Mouse (Mus musculus): Measurements from ENCODE around the gene Stx5a. TPM values are rescaled to one million over a fixed set of nuclear protein-coding genes. Genes with fewer than 3 reads are reported as not detected.
A peak's percentile ranks its signal among the peaks of the same experiment; 100 is the strongest.
"Not testable (repeated sequence)": the region's sequence is repeated elsewhere in the genome, so short reads cannot be mapped to it uniquely, and the experiment has no call there.

The Stx5a gene
- total and polyA plus RNA-seq, 2 experiments: 43.5 to 62.1 TPM

DNA sequence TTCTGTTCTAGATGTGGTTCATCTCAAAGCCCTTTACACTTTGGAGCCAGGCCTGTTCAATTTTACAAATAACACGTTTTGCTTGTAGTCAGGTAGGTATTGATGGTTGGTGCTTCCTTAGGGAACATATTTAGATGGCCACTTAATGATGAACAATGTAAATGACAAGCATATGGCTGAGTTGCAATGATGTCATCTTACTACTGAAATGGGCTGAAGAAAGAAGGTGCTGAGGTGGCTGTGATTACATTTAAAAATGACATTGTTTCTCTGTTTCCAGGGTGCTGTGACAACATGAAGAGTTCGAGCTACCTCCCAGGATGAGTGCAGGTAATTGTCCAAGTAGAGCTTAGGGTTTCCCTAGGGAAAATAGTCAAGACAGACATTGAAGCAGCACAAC, 16.8 kb upstream of the Stx5a start:
- no peaks in the 10 kb centered on the region for H3K79me2 ChIP-seq (ENCODE audit: control insufficient read depth, insufficient read depth, low read length)
- no peak for DNase-seq (ENCODE audit: extremely low read depth, low read depth, low spot score)
- peak overlapping the region; percentile 46 for H3K9ac ChIP-seq (ENCODE audit: low read depth, low read length)
- H3K27ac ChIP-seq (replicated peaks; ENCODE audit: insufficient read depth, low read depth, low read length): no peak overlapping the region
- no peaks in the 10 kb centered on the region for H3K27me3 ChIP-seq (ENCODE audit: control insufficient read depth, insufficient read depth, low read length)
- WGBS: 8% methylated on average over 2 of the region's 2 CpGs
- H3K4me3 ChIP-seq (ENCODE audit: insufficient read depth, low read depth, low read length): peak overlapping the region; percentile 81; the same call in 1 of the 2 replicates
- peaks cover 31% of the 10 kb centered on the region for H3K36me3 ChIP-seq (ENCODE audit: control insufficient read depth, insufficient read depth, low read length)
- H3K4me1 ChIP-seq (ENCODE audit: control insufficient read depth, insufficient read depth, low read length): peaks cover 9% of the 10 kb centered on the region; the same call in 1 of the 2 replicates
- TF ChIP-seq CTCF (IDR thresholded peaks at IDR 0.05; ENCODE audit: low read depth, low read length): no peak
- no peak for TF ChIP-seq POLR2A (IDR thresholded peaks at IDR 0.05; ENCODE audit: extremely low read depth, insufficient read depth, low read length)

DNA sequence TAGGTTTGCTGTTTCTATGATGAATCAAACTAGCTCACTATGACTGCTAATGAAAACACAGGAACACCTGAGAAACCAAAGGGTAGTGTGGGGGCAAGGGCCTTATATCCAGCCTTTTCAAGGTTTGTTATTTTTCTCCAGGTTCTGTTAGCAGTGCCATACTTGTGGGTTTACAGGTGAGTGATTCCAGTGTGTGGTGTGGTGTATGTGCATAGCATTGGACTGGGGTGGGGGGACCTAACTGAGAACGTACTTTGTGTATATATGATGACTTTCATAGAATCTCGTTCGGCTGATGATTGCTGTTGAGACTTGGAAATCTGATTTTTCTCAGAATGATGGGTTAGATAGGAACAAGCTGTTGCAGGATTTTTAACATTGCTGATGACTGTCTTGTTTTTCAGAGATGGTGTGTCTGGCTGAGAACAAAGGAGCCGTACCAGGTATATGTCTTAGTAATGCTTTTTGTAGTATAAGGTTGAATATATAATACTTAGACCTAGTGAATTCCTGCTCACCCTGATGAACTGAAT, 16.1 kb upstream of the Stx5a start:
- Histone ChIP-seq H3K4me1 (ENCODE audit: control insufficient read depth, insufficient read depth, low read length) (peaks cover 9% of the 10 kb centered on the region; the same call in 1 of the 2 replicates), H3K36me3 (ENCODE audit: control insufficient read depth, insufficient read depth, low read length) (peaks cover 31% of the 10 kb centered on the region), H3K9ac (ENCODE audit: low read depth, low read length) (no peak overlapping the region), H3K27ac (replicated peaks; ENCODE audit: insufficient read depth, low read depth, low read length) (no peak overlapping the region), H3K79me2 (ENCODE audit: control insufficient read depth, insufficient read depth, low read length) (no peaks in the 10 kb centered on the region), H3K27me3 (ENCODE audit: control insufficient read depth, insufficient read depth, low read length) (no peaks in the 10 kb centered on the region), H3K4me3 (ENCODE audit: insufficient read depth, low read depth, low read length) (no peak overlapping the region)
- DNase-seq (ENCODE audit: extremely low read depth, low read depth, low spot score): no peak
- TF ChIP-seq POLR2A (IDR thresholded peaks at IDR 0.05; ENCODE audit: extremely low read depth, insufficient read depth, low read length): no peak
- 70% methylated on average over 4 of the region's 4 CpGs for WGBS

DNA sequence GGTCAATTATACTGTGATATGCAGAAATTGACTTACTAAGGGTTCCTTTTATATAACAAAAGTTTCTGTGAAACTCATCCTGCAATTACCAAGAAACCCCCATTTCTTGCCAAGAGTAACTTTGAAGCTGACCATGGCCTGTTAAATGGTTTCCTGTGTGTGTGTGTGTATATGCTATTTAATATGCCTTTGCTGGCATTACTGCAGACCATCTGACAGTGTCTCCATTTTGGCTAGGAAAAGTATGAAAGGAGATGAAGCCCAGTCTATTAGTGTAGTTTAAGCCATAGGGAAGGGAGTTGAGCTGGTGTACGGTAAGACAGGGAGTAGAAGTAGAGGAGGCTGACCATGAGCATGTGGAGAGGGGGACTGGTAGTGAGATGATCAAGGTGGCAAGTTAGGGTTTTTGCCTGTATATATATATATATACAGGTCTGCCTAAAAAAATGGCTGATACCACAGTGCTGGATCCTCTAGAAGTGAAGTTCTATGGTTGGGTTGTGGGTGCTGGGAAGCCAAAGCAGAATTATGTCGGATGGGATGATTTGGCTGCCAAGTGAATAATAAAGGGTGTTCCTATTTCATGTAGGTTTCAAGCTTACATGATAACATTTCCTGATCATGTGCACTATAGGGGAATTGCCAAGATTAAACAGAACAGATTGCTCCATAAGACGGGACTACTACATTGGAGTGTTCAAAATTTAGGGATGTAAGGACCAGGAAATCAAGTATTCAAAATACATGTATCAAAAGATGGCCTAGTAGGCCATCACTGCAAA, 14.4 kb upstream of the Stx5a start:
- Histone ChIP-seq H3K4me1 (ENCODE audit: control insufficient read depth, insufficient read depth, low read length) (peaks cover 9% of the 10 kb centered on the region; the same call in 1 of the 2 replicates), H3K36me3 (ENCODE audit: control insufficient read depth, insufficient read depth, low read length) (peaks cover 31% of the 10 kb centered on the region), H3K9ac (ENCODE audit: low read depth, low read length) (no peak overlapping the region), H3K79me2 (ENCODE audit: control insufficient read depth, insufficient read depth, low read length) (no peaks in the 10 kb centered on the region), H3K27me3 (ENCODE audit: control insufficient read depth, insufficient read depth, low read length) (no peaks in the 10 kb centered on the region), H3K4me3 (ENCODE audit: insufficient read depth, low read depth, low read length) (no peak overlapping the region), H3K27ac (replicated peaks; ENCODE audit: insufficient read depth, low read depth, low read length) (no peak overlapping the region)
- TF ChIP-seq CTCF (IDR thresholded peaks at IDR 0.05; ENCODE audit: low read depth, low read length) (no peak), POLR2A (IDR thresholded peaks at IDR 0.05; ENCODE audit: extremely low read depth, insufficient read depth, low read length) (no peak)
- 87% methylated on average over 3 of the region's 3 CpGs for WGBS
- DNase-seq (ENCODE audit: extremely low read depth, low read depth, low spot score): no peak

DNA sequence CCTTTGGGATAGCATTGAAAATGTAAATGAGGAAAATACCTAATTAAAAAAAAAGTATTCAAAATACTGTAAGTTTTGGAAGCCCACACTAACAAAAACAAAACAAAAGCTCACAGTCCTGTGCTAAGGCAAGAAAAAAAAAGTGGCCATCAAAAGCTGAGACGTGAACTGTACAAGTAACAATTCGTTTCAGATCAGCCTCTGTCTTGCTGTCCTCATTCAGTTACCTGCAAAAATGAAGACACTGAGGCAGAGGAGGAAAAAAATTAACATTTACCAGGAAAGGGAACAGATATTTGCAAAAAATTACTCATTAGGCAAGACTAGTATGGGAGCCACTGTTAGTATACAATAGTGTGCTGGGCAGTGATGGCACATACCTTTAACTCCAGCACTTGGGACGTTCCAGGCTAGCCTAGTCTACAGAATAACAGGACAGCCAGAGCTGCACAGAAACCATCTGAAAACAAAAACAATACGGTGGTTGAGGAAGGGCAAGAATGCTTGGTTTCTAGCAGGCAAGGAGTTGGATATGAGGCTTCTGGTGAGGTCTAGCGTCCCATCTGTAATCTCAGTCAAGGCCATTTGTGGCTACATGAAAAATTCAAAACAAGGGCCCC, 13.6 kb upstream of the Stx5a start:
- TF ChIP-seq CTCF (IDR thresholded peaks at IDR 0.05; ENCODE audit: low read depth, low read length) (no peak), POLR2A (IDR thresholded peaks at IDR 0.05; ENCODE audit: extremely low read depth, insufficient read depth, low read length) (no peak)
- Histone ChIP-seq H3K9ac (ENCODE audit: low read depth, low read length) (no peak overlapping the region), H3K36me3 (ENCODE audit: control insufficient read depth, insufficient read depth, low read length) (peaks cover 31% of the 10 kb centered on the region), H3K4me3 (ENCODE audit: insufficient read depth, low read depth, low read length) (no peak overlapping the region), H3K27ac (replicated peaks; ENCODE audit: insufficient read depth, low read depth, low read length) (no peak overlapping the region), H3K4me1 (ENCODE audit: control insufficient read depth, insufficient read depth, low read length) (peaks cover 4% of the 10 kb centered on the region; the same call in 1 of the 2 replicates), H3K27me3 (ENCODE audit: control insufficient read depth, insufficient read depth, low read length) (no peaks in the 10 kb centered on the region), H3K79me2 (ENCODE audit: control insufficient read depth, insufficient read depth, low read length) (no peaks in the 10 kb centered on the region)
- DNase-seq (ENCODE audit: extremely low read depth, low read depth, low spot score): no peak
- 61% methylated on average over 5 of the region's 5 CpGs for WGBS

DNA sequence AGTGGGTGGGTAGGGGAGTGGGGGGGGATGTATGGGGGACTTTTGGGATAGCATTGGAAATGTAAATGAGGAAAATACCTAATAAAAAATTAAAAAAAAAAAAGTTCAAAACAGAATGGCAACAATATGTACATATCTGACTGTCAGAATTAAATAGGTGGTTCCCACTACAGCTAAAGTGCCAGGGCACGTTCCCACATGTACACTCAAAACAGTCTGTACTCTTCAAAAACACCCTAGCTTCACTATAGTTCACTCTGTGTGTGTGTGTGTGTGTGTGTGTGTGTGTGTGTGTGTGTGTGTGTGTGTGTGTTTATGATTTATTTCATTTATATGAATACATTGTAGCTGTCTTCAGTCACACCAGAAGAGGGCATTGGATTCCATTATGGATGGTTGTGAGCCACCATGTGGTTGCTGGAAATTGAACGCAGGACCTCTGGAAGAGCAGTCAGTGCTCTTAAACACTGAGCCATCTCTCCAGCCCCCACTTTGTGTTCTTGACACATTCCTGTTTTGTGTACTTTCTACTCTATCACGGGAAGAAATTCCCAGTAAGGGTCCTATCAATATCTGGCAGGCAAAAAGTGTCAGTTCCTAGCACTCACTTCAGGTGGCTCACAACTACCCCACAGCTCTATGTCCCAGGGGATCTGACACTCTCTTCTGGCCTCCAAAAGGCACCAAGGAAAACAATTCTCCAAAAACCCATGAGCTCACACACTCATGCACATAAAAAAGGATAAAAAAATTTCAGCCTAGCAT, 12.7 kb upstream of the Stx5a start:
- not testable (repeated sequence) for H3K4me1 ChIP-seq (ENCODE audit: control insufficient read depth, insufficient read depth, low read length); H3K9ac ChIP-seq (ENCODE audit: low read depth, low read length); H3K27me3 ChIP-seq (ENCODE audit: control insufficient read depth, insufficient read depth, low read length); H3K79me2 ChIP-seq (ENCODE audit: control insufficient read depth, insufficient read depth, low read length); DNase-seq (ENCODE audit: extremely low read depth, low read depth, low spot score); H3K27ac ChIP-seq (replicated peaks; ENCODE audit: insufficient read depth, low read depth, low read length); H3K4me3 ChIP-seq (ENCODE audit: insufficient read depth, low read depth, low read length)
- peaks cover 31% of the 10 kb centered on the region for H3K36me3 ChIP-seq (ENCODE audit: control insufficient read depth, insufficient read depth, low read length)
- WGBS: 51% methylated on average over 3 of the region's 3 CpGs
